Mouse (Mus musculus) forebrain, embryonic 11.5 days (tissue): ENCODE results near the gene Snrnp35. TPM values are rescaled to one million over a fixed set of nuclear protein-coding genes. Genes with fewer than 3 reads are reported as not detected.

ENCODE experiments used
- polyA plus RNA-seq: library from polyadenylated mRNA; unstranded; fragments of >200 nt; fragmentation: Nextera tagmentation; extraction: Ambion mirVana; gene quantifications from 2 replicates; pipeline ENCODE4 v1.2.1, GENCODE M21; 2014

Snrnp35 gene
- polyA plus RNA-seq, 1 experiment from 2014 or later, result 17.3 TPM

Other genes starting within 250 kb of the Snrnp35 start
- 6.8 and 7.1 TPM in 2 replicates for gene Pitpnm2, start 233.4 kb upstream of the Snrnp35 start, polyA plus RNA-seq
- 21.2 and 22.2 TPM in 2 replicates for gene Mphosph9, start 155.2 kb upstream of the Snrnp35 start, polyA plus RNA-seq
- 17.9 and 20.2 TPM in 2 replicates for gene 2810006K23Rik, start 155.0 kb upstream of the Snrnp35 start, polyA plus RNA-seq
- gene Cdk2ap1, start 120.1 kb upstream of the Snrnp35 start, polyA plus RNA-seq, result 310 and 367 TPM in 2 replicates
- gene Sbno1, start 57.1 kb upstream of the Snrnp35 start, polyA plus RNA-seq, result 87.3 and 92.8 TPM in 2 replicates
- 120 and 133 TPM in 2 replicates for gene Kmt5a, start 43.2 kb upstream of the Snrnp35 start, polyA plus RNA-seq
- 20.7 and 22.1 TPM in 2 replicates for gene Rilpl2, start 4.8 kb upstream of the Snrnp35 start, polyA plus RNA-seq
- 21.6 and 24.1 TPM in 2 replicates for gene Rilpl1, start 48.3 kb downstream of the Snrnp35 start, polyA plus RNA-seq
- 445 and 465 TPM in 2 replicates for gene Tmed2, start 57.6 kb downstream of the Snrnp35 start, polyA plus RNA-seq
- 16.5 and 18.3 TPM in 2 replicates for gene Ddx55, start 69.7 kb downstream of the Snrnp35 start, polyA plus RNA-seq
- 74.5 and 84.0 TPM in 2 replicates for gene Eif2b1, start 96.0 kb downstream of the Snrnp35 start, polyA plus RNA-seq
- 80.6 and 83.2 TPM in 2 replicates for gene Gtf2h3, start 96.0 kb downstream of the Snrnp35 start, polyA plus RNA-seq
- gene Atp6v0a2, start 145.4 kb downstream of the Snrnp35 start, polyA plus RNA-seq, result 49.6 and 52.7 TPM in 2 replicates
- gene Dnah10, start 242.0 kb downstream of the Snrnp35 start, polyA plus RNA-seq, result 0.07 and 0.12 TPM in 2 replicates